Mouse (Mus musculus) adrenal gland, postnatal 36 days (tissue): ENCODE data around the gene Cdk9. TPM values are rescaled to one million over a fixed set of nuclear protein-coding genes. Genes with fewer than 3 reads are reported as not detected.

Experiments
- DNase-seq, 2 experiments: peaks; one replicate each; pipeline ENCODE4 v3.0.0; 2021; ENCODE audit warnings: mixed read lengths in 1 of 2
- total RNA-seq, 2 experiments: library from RNA; stranded (reverse); gene quantifications; 2 replicates each; pipeline ENCODE4 v1.2.3; 2021

Cdk9 gene
- total RNA-seq, 2 experiments from 2014 or later = 74.7 to 76.3 TPM

DNA sequence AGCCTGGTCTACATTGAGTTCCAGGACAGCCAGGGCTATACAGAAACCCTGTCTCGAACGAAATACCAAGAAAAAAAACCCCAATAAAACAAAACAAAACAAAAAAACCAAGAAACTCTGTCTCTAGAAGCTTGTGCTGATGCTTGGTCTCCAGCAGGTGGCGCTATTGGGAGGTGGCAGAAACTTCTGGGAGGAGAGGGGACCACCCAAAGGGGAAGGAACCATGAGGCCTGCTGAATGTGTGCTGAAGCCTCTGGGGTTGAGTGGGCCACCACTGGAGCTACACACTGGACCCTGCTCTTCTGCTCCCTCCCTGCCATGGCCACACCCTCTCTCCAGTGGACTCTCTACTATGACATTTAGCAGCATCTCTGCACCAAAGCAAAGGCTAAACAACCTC is 4.2 kb downstream of the Cdk9 start:
- peak; percentile 53 to 71 for DNase-seq

DNA sequence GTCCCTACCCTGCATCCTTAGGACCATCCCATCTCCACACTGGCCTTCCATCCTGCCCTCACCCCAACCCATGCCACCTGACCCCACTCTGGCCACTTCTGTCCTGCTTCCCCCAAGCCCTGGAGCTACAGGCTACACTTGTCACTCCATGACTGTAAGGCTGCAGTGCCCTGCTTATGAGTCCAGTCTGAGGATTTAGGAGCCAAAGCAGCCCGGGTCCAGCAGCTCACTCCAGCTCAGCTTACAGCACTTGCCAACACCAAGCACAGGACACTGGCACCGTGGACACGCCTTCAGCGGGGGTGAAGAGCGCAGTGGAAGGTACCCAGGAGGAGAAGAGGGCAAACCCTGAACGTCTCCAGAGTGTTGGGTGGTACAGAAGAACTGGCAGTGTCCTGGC is 5.9 kb downstream of the Cdk9 start:
- no peak for DNase-seq

DNA sequence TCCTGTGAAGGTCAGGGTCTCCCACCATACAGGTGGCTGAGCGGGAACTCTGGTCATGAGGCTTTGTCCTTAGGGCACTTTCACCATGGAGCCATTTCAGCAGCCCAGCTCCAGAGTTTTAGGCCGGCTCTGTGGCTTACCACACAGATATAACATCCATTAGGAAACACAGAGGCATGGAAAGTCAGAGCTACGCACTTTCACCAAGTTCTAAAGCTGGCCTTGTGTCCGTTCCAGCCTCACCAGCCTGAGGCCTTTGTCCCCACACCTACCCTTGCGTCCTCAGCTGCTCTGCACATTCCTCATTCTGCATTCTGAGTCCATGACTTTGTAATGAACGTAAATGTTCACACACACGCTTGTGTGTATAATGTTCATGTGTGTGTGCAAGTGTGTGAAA is 7.9 kb downstream of the Cdk9 start:
- no peak for DNase-seq

DNA sequence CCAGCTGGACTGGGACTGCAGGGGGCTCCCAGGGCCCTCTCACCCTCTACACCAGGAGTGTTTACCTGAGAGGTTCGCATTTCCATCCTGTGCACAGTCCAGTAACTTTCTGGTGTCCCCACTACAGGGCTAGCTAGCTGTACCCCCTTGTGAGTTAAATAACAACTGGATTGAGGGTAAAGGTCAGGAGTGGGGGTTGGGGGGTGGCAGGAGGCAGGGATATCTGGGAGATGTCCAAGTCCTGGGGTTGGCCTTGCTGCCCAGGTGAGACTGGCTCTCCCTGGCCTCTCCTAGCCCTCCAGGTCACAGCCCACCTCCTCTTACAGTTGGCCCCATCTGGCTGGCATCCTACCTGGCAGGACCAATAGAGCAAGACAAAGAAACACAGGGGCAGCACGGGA is 8.9 kb downstream of the Cdk9 start, which contains the start of gene Fpgs:
Gene Fpgs, minus strand, starts transcription at position 125 of the 401 bp plus-strand sequence.
- DNase-seq = peak in 1 of 2 experiments; percentile 36

GRCm38 (mm10) chr2:32703046-32703445 is 9.8 kb downstream of the Cdk9 start:
- DNase-seq = no peak

DNA sequence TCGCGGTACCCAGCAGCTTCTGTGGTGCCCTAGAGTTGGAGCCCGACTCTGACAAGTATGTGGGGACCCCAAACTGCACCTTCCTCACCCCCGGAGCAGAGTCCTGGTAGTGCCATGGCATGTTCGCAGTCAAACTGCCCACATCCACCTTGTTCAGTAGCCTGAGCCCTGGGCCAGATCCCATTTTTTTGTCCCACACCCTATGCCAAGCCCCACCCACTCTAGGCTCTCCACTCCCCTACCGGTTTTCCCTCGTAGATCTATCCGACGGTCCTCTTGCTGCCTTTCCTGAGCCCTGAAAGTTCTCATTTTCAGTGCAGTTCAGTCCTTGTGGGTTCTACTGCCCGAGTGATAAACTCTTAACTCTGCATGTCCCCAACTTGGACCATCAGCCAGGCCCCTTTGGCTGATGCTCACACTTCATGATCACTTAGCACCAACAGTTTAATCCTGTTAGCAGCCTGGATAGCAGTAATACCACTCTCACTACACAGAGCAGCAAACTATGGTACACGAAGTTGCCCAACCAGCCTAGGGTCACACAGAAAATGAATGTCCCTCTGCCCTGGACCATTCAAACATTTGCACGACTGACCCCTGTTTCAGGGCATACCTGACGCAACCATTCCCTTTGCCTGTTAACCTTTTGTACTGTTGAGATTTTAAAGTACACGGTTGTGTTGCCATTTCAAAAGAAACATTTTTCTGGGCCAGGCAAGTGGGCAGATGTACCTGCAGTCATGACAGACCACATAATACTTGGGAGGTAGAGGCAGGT is 11.7 kb downstream of the Cdk9 start:
- DNase-seq = no peak

GRCm38 (mm10) chr2:32699680-32700079 is 13.2 kb downstream of the Cdk9 start:
- no peak for DNase-seq

DNA sequence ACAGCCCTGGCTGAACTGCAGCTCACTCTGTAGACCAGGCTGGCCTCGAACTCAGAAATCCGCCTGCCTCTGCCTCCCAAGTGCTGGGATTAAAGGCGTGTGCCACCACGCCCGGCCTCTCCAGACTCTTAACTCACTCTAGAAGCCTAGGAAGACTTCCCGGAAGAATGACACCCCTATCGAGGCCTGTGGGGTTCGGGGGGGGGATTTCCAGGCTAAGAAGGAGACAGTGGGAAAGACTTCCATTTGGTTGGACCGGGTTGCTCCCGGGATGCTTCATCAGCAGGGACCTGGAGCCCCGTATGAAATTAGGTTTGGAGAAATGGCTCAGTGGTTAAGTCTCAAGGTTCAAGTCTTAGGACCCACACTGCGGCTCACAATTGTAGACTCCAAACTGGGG is 18.2 kb downstream of the Cdk9 start:
- DNase-seq = no peak

DNA sequence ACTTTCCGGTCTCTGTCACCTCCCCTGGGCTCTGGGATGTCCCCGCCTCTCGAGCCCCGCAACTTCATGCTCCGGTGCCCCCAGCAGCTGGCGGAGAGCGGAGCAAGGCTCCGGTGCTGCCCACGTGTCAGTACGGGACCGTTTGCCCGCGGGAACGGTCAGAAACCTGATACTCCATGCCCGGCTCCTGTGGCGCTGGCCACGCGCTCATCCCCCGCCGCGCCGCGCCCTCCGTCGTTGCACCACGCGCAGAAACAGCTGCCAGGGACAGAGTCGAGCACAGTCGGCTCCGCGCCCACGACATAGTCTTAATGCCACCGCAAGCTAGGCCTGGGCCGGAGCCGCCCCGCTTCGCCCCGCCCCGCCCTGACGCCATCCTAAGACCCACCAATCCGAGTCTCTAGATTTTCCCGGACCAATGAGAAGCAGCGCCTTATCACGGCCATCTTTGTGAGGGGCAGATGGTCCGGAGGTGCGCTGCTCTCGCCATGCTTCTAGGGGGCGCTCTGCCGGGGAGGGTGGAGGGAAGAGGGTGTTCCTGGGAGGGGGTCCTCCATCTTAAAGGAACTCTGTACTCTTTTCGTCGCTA is 19.0 kb downstream of the Cdk9 start:
- DNase-seq = peak; percentile 95 to 97

DNA sequence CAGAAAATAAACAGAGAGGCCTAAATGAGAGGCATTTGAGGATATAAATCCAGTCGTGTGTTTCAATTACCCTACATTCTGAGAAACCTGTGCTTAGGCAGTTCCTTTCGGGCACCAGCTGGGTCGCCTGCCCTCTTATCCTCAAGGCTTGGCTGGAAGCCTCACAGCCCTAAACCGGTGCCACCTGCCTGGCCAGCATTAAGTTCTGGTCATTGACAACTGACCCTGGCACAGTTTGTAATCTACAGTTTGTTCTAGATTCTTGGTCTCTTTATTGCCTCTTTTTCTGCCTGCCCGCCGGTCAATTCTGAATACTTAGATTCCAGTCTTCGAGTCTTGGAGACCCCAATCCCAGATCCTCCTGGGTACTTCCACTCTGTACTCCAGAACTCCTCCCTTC is 19.6 kb downstream of the Cdk9 start:
- no peak for DNase-seq

DNA sequence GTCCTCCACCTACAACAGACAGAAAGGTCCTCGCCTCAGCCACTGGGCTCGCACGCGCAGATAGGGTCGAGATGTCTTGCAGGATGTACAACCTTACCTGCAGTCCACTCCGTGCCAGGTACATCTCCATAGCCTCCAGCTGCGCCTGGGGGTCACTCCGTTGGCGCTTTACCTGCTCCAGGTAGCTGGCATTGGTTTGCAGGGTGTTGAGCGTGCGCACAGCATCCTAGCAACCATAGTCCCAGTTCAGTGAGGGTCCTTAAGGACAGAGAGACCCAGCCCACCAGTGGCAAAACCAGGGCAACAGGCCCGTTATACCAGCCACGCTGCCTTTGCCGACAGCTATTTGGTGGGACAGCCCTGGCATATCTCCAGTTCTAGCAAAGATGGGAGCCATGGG is 20.4 kb downstream of the Cdk9 start:
- DNase-seq = no peak

DNA sequence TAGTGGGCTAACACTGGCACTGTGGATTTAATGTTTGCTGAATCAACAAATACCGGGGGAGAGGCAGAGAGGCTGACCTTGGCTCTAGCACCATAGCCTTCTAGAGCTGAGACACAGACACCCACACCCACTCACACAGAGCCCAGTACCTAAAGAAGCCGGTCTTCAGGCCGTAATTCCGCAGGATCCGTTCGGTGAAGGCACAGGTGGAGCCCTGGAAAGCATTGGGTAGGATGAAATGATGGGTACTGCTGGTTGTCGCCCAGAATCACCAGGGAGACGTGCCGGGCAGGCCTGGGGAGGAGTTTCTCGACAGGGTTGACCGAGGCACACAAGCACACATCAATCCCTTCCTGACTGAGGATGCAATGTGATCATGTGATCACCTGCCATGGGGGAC is 21.8 kb downstream of the Cdk9 start:
- no peak for DNase-seq

- peak; percentile 93 to 94 for DNase-seq
Observed at GRCm38 (mm10) chr2:32689420-32689819, 23.5 kb downstream of the Cdk9 start.

- DNase-seq = no peak
Observed at GRCm38 (mm10) chr2:32687562-32687961, 25.3 kb downstream of the Cdk9 start.

DNA sequence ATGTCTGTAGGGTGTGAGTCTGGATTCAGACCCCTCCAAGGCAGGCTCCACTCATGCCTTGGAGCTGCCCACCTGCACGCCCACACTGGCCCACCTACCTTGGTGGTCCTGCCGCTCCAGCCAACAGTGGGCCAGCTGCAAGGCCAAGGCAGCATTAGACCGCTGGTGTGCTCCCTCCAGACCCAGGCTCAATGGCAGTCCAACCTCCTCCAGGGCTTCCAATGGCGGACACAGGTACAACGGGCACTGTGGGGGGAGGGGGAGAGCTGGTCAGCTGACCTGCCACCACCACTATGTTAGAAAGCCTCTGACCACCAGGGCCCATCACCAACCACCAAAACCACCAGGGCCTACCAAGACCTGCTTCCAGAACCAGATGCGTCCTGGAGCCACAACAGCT is 26.2 kb downstream of the Cdk9 start:
- DNase-seq = no peak

GRCm38 (mm10) chr2:32685807-32686206 is 27.1 kb downstream of the Cdk9 start:
- peak; percentile 50 to 66 for DNase-seq

DNA sequence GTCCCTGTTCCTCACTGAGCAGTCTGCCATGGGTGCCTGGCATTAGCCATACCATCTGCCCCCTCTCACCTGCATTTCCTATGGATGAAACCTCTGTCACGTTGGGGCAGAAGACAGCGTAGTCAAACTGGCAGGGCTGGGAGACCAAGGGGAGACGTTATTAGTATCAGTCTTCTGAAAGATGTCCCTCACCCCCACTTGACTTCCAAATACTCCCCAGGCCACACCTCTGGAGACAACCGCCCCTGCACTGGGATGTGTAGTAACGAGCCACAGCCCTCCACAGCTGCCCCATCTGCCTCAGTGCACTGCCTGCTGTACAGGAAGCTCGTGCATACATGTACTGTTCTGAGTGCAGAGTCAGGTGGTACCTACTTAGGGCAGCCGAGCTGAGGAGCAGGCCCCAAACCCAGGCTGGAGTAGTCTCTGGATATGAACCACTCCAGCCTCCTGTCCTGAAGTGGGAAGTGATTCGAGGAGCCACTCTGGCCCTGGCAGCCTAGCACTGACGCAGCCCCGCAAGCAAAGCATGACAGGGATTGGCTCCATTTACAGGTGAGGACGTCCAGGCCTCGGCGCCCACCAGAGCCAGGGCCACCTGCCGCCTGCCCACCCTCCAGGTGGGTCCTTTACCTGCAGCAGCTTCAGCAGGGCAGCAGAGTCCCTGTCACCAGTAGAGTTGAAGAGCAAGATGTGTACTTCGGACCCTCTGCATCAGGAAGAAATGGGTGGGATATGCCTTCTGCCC is 28.0 kb downstream of the Cdk9 start:
- no peak for DNase-seq

- no peak for DNase-seq
Observed at GRCm38 (mm10) chr2:32683701-32684100, 29.2 kb downstream of the Cdk9 start.

DNA sequence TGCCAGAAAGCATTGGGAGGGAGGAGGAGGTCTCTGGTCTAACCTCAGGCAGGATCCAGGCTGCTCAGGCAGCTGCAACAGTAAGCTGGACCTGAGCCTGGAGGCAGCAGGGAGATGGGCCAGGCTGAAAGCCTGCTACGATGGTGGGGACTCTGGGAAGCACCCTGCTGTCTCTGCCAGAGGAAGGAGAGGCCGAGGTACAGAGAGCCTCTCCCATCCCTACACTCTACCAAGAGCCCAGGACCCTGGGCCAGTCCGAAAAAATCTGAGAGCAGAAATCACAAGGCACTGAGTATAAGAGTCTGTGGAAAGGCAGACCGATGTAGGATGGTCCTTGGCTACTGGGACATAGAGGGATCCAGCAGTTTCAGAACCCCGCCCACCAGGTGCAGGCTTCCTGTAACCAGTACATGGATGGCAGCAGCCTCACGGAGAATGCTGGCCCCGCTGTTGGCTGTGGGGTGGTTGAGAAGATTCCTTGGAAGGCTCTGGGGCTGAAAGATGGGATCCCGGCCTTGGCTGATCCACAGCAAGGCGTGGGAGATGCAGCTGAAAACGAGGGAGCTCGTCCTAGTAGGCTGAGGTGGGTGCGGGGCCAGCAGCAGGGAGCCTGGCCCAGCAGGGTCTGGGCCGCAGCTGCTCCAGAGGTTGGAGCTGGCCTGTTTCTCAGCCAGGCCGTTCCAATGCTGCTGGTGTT is 30.0 kb downstream of the Cdk9 start:
- DNase-seq = no peak

DNA sequence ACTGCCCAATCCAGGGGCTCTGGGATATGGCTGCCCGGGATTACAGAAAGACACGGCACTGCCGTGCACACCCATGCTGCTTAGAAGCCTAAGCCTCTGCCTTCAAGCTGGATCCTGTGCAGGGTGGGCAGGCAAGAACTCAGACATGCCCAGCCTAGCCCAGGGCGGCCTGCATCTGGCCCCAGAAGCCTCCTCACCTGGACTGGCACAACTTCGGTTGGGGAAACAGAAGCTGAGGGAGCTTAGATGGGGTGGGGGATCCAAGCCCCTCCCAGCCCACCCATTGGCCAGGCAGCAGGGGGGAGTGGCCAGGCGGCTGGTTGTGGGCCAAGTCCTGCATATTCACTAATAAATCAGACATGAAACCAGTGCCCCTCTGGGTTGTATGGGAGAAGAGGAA is 31.1 kb downstream of the Cdk9 start:
- no peak for DNase-seq

DNA sequence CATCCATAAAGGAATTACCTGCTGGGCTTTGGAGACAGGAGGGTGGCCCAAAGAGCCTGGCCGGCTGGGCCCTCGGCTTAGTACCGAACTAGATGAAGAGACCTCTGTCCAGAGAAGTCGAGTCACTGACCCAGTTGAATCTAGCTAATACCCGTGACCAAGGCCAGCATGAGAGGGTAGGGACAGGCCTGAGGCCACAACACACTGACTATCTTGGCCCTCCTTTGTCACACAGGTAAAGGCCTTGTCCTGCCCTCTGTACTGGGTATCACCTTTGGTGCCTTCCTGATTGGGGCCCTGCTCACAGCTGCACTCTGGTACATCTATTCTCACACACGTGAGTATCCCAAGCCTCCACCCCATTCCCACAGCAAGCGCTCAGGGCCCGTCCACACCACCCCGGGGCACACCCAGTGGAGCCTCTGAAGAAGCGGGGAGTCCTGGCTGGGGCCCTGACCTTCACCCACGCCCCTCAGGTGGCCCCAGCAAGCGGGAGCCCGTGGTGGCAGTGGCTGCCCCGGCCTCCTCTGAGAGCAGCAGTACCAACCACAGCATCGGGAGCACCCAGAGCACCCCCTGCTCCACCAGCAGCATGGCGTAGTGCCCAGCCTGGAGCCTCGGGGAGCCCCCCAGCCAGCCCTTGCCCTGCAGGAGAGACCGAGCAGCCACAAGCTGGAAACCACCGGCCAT is 31.8 kb downstream of the Cdk9 start:
- no peak for DNase-seq

GRCm38 (mm10) chr2:32680051-32680451 is 32.8 kb downstream of the Cdk9 start:
- peak; percentile 79 to 82 for DNase-seq
